Mouse (Mus musculus) lung, postnatal 4 days (tissue): Measurements from ENCODE around the gene Smarcc1.
A peak's percentile ranks its signal among the peaks of the same experiment; 100 is the strongest.
"Not testable (repeated sequence)": the region's sequence is repeated elsewhere in the genome, so short reads cannot be mapped to it uniquely, and the experiment has no call there.

Source experiments
- DNase-seq, 2 experiments: peaks; one replicate each; pipeline ENCODE4 v3.0.0; 2021

Gene Smarcc1

GRCm38 (mm10) chr9:110116977-110117778 is at the start of gene Smarcc1:
Gene Smarcc1, plus strand, starts transcription at chr9:110117708.
- peak; percentile 90 to 93 for DNase-seq

GRCm38 (mm10) chr9:110068745-110069144 is 48.8 kb upstream of the Smarcc1 start:
- DNase-seq: no peak

GRCm38 (mm10) chr9:110070358-110070757 is 47.1 kb upstream of the Smarcc1 start:
- DNase-seq: peak; percentile 34 to 62

DNA sequence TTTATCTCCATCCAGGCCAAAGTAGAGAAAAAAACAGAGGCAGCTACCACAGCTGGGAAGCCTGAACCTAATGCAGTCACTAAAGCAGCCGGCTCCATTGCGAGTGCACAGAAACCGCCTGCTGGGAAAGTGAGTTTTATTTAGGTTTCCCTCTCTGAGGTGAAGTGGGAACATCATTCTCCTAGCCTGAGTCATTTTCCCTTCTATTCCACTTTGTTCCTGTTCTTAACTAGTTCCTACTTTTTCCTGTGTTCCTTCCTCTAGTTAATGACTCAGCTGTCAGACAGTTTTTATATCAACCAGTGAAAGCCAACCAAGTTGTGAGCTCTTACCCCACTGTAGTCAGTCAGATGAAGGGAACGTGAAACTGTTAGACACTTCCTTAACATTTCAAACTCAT is 46.5 kb upstream of the Smarcc1 start:
- no peak for DNase-seq

- peak; percentile 67 to 83 for DNase-seq
Observed at GRCm38 (mm10) chr9:110071843-110072242, 45.7 kb upstream of the Smarcc1 start.

- not testable (repeated sequence) for DNase-seq
Observed at GRCm38 (mm10) chr9:110076468-110076867, 41.0 kb upstream of the Smarcc1 start.

GRCm38 (mm10) chr9:110081066-110081465 is 36.4 kb upstream of the Smarcc1 start:
- DNase-seq: no peak

DNA sequence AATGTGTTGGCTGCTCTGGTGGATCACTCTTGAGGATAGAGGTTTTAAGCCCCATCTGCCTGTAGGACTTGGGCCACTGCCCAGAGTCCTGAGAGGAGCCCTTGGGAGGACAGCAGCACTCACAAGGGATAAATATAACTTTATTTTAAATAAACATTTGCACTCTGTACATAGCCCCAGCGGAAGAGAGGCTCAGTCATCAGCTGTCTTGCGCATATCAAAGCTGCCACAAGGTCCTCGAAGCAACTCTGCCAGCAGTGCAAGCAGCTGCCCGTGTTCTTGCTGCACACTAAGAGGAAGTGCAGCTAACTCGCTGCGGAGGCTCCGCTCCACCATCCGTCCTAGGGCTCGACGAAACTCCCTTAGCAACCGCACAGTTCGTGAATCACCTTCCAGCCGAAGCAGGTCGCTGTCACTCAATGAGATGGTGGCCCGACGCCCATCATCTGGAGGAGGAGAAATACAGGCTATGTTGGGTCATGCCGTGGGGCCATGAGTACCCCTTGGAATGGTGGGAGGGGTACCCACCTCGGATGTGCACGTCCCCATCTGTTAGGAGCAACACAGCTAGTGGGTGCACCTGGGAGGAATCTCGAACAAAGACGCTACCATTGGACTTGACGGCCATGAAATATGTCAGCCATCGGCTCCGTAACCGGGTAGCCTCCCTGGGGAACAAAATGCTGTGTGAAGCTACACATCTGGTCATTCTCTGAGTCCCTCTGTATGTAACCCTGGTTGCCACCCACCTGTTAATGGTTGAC is 33.1 kb upstream of the Smarcc1 start:
- peak; percentile 55 to 84 for DNase-seq

GRCm38 (mm10) chr9:110085693-110086092 is 31.8 kb upstream of the Smarcc1 start:
- no peak for DNase-seq

DNA sequence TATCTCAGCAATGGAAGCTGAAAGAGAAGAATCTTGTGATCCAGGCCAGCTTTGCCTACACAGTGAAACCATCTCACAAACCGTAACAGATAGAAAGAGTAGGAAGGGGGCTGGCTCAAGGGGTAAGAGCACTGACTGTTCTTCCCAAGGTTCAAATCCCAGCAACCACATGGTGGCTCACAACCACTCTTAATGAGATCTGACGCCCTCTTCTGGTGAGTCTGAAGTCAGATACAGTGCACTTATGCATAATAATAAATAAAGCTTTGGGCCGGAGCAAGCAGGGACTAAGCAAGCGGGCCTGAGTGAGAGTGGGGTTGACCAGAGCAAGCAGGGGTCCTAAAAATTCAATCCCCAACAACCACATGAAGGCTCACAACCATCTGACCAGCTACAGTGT is 24.2 kb upstream of the Smarcc1 start:
- no peak for DNase-seq

DNA sequence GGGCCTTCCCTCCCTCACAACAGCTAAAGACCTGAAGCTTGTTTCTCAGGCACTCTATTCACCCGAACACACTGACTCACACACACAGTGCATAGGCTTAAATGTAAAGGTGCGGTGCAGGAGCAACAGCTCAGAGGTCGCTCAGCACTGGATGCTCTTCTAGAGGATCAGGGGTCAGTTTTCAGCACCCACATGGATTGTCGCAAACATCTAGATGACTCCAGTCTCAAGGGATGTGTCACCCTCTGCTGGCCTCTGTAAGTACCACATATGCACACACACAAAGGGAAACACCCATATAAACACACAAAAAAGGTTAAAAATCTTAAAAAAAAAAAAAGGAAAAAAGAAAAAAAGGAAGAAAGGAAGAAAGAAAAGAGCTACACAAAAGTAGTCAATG is 22.7 kb upstream of the Smarcc1 start:
- no peak for DNase-seq

DNA sequence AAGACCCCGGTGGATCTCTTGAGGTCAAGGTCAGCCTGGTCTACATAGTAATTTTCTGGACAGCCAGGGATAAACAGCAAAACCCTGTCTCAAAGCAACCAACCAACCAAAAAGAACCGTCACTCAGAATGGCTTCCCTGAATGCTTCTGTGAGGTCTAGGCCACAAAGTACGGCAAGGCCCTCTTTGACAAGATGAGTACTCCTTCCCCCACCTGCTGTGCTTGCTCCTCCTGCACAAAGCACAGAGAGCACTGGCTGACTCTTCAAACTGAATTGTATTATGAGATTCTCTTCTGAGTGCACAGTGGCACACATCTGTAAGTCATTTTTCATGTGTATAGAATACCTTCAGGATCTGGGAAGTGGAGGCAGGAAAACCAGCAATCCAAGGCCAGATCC is 19.7 kb upstream of the Smarcc1 start:
- DNase-seq: no peak

DNA sequence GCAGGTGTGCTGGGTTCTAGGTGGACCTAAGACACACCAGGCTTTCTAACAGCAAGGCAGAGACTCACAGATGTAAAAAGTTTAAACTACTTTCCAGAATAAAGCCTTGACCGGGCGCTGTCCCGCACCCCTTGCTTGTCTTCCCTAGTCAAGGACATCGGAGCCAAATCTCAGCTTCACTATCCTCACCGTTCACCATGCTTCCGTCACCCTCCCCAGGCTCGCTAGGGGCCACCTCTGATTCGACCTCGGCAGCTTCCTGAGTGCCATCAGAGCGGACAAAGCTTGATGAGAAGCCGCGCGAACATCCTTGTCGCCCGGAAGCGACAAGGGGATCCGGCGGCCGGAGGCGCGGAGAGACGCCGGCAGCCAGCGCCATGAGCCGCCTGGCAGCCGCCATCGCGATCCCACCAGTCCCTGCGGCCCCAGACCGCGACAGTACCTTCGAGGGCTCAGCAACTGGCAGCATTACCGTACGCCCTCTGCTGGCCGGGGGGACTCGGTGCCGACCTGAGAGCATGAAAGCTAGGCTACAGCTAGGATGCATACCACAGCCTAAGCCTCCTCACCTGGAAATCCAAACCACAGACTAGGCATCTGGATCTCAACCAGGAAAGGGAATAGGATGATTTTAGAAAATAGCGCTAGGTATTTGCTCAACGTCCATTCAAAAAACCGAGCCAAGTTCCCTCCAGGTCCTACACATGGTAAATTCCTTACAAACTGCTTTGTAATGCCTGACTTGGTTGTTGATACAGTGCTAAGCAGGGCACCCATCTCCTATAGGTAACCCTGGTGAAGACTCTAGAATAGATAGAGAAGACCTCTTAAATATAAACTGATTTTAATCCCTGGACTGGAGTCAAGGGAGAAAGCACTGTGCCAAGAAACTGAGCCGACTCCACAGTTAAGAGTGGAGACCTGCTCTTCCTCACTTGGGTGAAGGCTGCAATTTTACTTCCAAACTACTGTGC is 16.6 kb upstream of the Smarcc1 start:
- DNase-seq: peak; percentile 91 to 94

DNA sequence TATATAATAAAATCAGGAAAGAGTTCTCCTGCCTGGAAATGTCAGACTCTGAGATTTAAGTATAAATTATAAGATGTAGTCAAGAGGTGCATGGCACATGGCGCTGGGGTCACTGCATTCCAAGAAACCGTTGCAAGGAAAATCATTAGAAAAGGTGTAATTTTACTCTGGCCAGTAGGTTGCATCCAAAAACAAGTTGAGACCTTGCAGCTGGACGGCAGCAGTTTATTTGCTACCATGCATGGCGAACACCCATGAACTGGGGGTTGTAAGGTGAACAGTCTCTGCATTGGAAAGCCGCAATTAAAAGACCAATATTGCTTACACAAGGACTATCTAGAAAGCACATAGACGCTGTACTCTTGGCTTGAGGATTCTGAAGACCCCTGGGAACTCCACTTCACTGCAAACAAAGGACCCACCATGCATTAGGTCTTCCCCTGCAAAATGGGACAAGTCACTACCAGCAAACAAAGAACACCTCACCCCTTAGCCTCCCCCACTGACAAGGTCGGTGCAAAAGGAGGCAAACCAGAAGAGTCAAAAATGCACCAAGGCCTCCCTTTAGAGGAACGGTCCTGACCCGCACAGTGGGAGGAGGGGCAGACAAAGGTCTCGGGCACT is 1.0 kb upstream of the Smarcc1 start:
- DNase-seq: no peak

DNA sequence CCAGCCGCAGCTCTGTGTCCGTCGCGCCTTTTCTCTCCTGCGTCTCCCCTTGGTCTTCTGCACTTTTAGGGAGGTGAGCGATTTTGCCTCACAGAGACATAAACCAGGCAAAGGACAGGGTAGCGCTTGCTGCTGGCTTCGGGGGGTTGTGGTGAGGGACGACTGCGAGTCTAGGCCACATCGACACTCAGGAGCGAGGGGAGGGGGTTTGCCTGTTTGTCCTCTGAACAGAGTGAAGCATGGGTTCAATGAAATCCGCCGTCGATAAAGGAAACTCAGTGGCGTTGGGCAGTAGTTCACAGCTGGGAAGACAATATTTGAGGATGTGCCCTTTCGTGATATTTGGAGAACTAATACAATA is 251 bp downstream of the Smarcc1 start, which contains the start of gene Dhx30:
Dhx30 (minus strand) TSS at position 52 of the 361 bp plus-strand sequence.
- DNase-seq: no peak

DNA sequence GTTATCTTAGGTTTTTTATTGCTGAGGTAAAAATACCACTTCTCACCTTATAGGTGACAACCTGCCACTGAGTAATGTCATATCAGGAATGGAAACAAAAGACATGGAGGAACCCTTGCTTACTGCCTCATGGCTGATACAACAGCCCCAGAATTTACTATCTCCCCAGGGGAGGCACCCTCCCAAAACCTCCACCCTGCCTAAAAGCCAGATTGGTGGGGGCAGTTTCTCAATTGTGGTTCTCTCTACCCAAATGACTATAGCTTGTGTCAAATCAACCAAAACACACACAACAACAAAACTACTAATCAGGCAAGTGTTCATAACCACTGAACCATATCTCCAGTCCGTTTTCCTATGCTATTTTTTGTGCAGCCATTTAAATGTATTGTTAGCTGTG is 741 bp downstream of the Smarcc1 start:
- no peak for DNase-seq

GRCm38 (mm10) chr9:110121424-110121823 is 3.9 kb downstream of the Smarcc1 start:
- DNase-seq: no peak

DNA sequence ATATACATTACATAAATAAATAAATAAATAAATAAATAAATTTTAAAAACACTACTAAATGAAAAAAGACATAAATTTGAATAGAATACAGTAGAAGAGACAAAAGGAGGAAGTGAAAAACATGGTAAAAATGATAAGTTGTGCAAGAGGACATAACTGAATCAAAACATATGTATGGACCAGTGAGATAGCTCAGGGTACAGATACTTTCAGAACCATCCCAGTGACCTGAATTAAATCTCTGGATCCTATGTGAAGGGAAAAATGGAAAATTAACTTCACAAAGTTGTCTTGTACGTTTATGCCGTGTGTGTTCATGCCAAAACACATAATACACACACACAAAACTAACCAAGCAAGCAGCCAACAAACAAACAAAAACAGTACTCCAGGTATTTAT is 5.8 kb downstream of the Smarcc1 start:
- DNase-seq: no peak

DNA sequence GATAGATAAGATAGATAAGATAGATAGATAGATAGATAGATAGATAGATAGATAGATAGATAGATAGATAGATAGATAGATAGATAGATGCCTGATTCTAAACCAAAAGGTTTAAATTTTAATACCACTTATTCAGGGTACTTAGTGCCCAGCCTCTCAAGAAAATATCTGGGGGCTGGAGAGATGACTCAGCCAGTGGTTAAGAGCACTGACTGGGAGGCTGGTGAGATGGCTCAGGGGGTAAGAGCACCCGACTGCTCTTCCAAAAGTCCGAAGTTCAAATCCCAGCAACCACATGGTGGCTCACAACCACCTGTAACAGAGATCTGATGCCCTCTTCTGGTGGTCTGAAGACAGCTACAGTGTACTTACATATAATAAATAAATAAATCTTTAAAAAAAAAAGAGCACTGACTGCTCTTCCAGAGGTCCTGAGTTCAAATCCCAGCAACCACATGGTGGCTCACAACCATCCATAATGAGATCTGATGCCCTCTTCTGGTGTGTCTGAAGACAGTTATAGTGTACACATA is 6.6 kb downstream of the Smarcc1 start:
- not testable (repeated sequence) for DNase-seq

GRCm38 (mm10) chr9:110130896-110131524 is 13.5 kb downstream of the Smarcc1 start:
- DNase-seq: no peak

- DNase-seq: peak; percentile 100
Observed at GRCm38 (mm10) chr9:110131525-110132197, 14.2 kb downstream of the Smarcc1 start.
